In genomic region chr11:59838426-59838825, GRCm38 (mm10) we compare ENCODE assay signal across 8 mouse cellular contexts. TPM values are rescaled to one million over a fixed set of nuclear protein-coding genes. Genes with fewer than 3 reads are reported as not detected.
DNase-seq lines count a peak whose midpoint lies in the region; ATAC-seq and TF ChIP-seq lines count a peak whose summit lies in the region.

No protein-coding gene starts in this region.

- DNase-seq in heart, postnatal 0 days (ENCODE audit: low spot score) = no peak
- DNase-seq in heart, postnatal 25 days (ENCODE audit: low spot score) = no peak
- peak; percentile 30 for DNase-seq in MN1 (ENCODE audit: low spot score)
- no peak for DNase-seq in midbrain, embryonic 11.5 days (ENCODE audit: low spot score, missing footprints)
- no peak for DNase-seq in layer of hippocampus, adult 18-20 months (ENCODE audit: low spot score in 2 of 2)
- no peak for DNase-seq in spleen, adult 18-20 months
- no peak for DNase-seq in cerebellum, postnatal 14 days

- 54% methylated on average over 4 of the region's 4 CpGs for WGBS in heart, postnatal 0 days
- 67% methylated on average over 4 of the region's 4 CpGs for WGBS in hindbrain, embryonic 12.5 days
- WGBS in midbrain, embryonic 11.5 days = 76% methylated on average over 4 of the region's 4 CpGs

- H3K27me3 ChIP-seq in heart, postnatal 0 days (ENCODE audit: control insufficient read depth, insufficient read depth, low read length) = no peaks in the 10 kb centered on the region
- no peaks in the 10 kb centered on the region for H3K27me3 ChIP-seq in hindbrain, embryonic 12.5 days
- no peaks in the 10 kb centered on the region for H3K27me3 ChIP-seq in midbrain, embryonic 11.5 days (ENCODE audit: control insufficient read depth, insufficient read depth, low read length)

- H3K9ac ChIP-seq in heart, postnatal 0 days (replicated peaks; ENCODE audit: low read depth, low read length) = no peak overlapping the region
- H3K9ac ChIP-seq in hindbrain, embryonic 12.5 days = peak overlapping the region; percentile 91
- H3K9ac ChIP-seq in midbrain, embryonic 11.5 days (ENCODE audit: low read length) = peak overlapping the region; percentile 94

- peaks cover 39% of the 10 kb centered on the region for H3K36me3 ChIP-seq in heart, postnatal 0 days (replicated peaks; ENCODE audit: control insufficient read depth, insufficient read depth, low read length)
- peaks cover 25% of the 10 kb centered on the region for H3K36me3 ChIP-seq in hindbrain, embryonic 12.5 days
- H3K36me3 ChIP-seq in midbrain, embryonic 11.5 days (ENCODE audit: control insufficient read depth, insufficient read depth, low read length) = peaks cover 2% of the 10 kb centered on the region; the same call in 1 of the 2 replicates

- no peak for ATAC-seq in heart, postnatal 0 days (ENCODE audit: insufficient read depth, low read depth)
- no peak for ATAC-seq in hindbrain, embryonic 12.5 days (ENCODE audit: low FRiP score)
- ATAC-seq in midbrain, embryonic 11.5 days (ENCODE audit: low FRiP score) = no peak

- peaks cover 20% of the 10 kb centered on the region for H3K4me1 ChIP-seq in heart, postnatal 0 days (ENCODE audit: control insufficient read depth, insufficient read depth)
- peaks cover 16% of the 10 kb centered on the region for H3K4me1 ChIP-seq in hindbrain, embryonic 12.5 days
- H3K4me1 ChIP-seq in midbrain, embryonic 11.5 days (ENCODE audit: control insufficient read depth, insufficient read depth, low read length) = peaks cover 15% of the 10 kb centered on the region

- no peak for TF ChIP-seq CTCF in heart, postnatal 0 days (IDR thresholded peaks at IDR 0.05; ENCODE audit: low read depth)

- no peak overlapping the region for H3K27ac ChIP-seq in heart, postnatal 0 days (ENCODE audit: low read depth)
- H3K27ac ChIP-seq in hindbrain, embryonic 12.5 days = no peak overlapping the region
- H3K27ac ChIP-seq in midbrain, embryonic 11.5 days (ENCODE audit: low read depth, low read length) = no peak overlapping the region

- intact Hi-C loops in heart, postnatal 25 days (cut with DNase I) = no loop called here

- H3K9me3 ChIP-seq in heart, postnatal 0 days (replicated peaks; ENCODE audit: control insufficient read depth, low read length) = no peaks in the 10 kb centered on the region
- no peaks in the 10 kb centered on the region for H3K9me3 ChIP-seq in hindbrain, embryonic 12.5 days (replicated peaks)
- no peaks in the 10 kb centered on the region for H3K9me3 ChIP-seq in midbrain, embryonic 11.5 days (ENCODE audit: control insufficient read depth, low read length)

- H3K4me3 ChIP-seq in heart, postnatal 0 days (ENCODE audit: low read depth, low read length) = peak overlapping the region; percentile 73
- peak overlapping the region; percentile 89 for H3K4me3 ChIP-seq in hindbrain, embryonic 12.5 days
- peak overlapping the region; percentile 91 for H3K4me3 ChIP-seq in midbrain, embryonic 11.5 days (ENCODE audit: low read depth, low read length)

- H3K4me2 ChIP-seq in heart, postnatal 0 days (ENCODE audit: low read depth, low read length) = peak overlapping the region; percentile 74
- peak overlapping the region; percentile 59 for H3K4me2 ChIP-seq in hindbrain, embryonic 12.5 days (replicated peaks)
- peak overlapping the region; percentile 58 for H3K4me2 ChIP-seq in midbrain, embryonic 11.5 days

- no peak for TF ChIP-seq EP300 in heart, postnatal 0 days (IDR thresholded peaks at IDR 0.05; ENCODE audit: low read depth)

RNA-seq across cellular contexts. Expression of gene Nt5m, which starts 0.8 kb away (rescaled TPM):
- total RNA-seq in heart, postnatal 0 days (2014; rRNA removed; ENCODE audit: low replicate concordance) = 59.6 and 63.1 TPM in 2 replicates
- polyA plus RNA-seq in heart, postnatal 0 days (2015; fragmentation: Nextera tagmentation; extraction: Ambion mirVana) = 42.3 and 42.8 TPM in 2 replicates
- total RNA-seq in heart, postnatal 25 days (2021) = 10 to 100 TPM; 26.0 to 30.8 TPM
- 44.1 and 47.7 TPM in 2 replicates for polyA plus RNA-seq in hindbrain, embryonic 12.5 days (2016; fragmentation: Nextera tagmentation; extraction: Ambion mirVana)
- polyA plus RNA-seq in midbrain, embryonic 11.5 days (2014; fragmentation: Nextera tagmentation; extraction: Ambion mirVana) = 38.8 and 40.4 TPM in 2 replicates
- total RNA-seq in layer of hippocampus, adult 18-20 months (2021) = 10 to 100 TPM; 55.6 to 56.0 TPM

RNA-seq across cellular contexts. Expression of gene Cops3, which starts 1.2 kb away (rescaled TPM):
- 131 and 159 TPM in 2 replicates for total RNA-seq in heart, postnatal 0 days (2014; rRNA removed; ENCODE audit: low replicate concordance)
- polyA plus RNA-seq in heart, postnatal 0 days (2015; fragmentation: Nextera tagmentation; extraction: Ambion mirVana) = 114 and 119 TPM in 2 replicates
- total RNA-seq in heart, postnatal 25 days (2021) = 10 to 100 TPM; 70.2 to 75.0 TPM
- 205 and 207 TPM in 2 replicates for polyA plus RNA-seq in hindbrain, embryonic 12.5 days (2016; fragmentation: Nextera tagmentation; extraction: Ambion mirVana)
- 252 and 256 TPM in 2 replicates for polyA plus RNA-seq in midbrain, embryonic 11.5 days (2014; fragmentation: Nextera tagmentation; extraction: Ambion mirVana)
- total RNA-seq in layer of hippocampus, adult 18-20 months (2021) = 10 to 100 TPM; 72.0 to 73.3 TPM

RNA-seq across cellular contexts. Expression of gene Flcn, which starts 28.6 kb away (rescaled TPM):
- total RNA-seq in heart, postnatal 0 days (2014; rRNA removed; ENCODE audit: low replicate concordance) = 38.2 and 46.9 TPM in 2 replicates
- 43.0 and 43.3 TPM in 2 replicates for polyA plus RNA-seq in heart, postnatal 0 days (2015; fragmentation: Nextera tagmentation; extraction: Ambion mirVana)
- 10 to 100 TPM; 43.0 to 44.1 TPM for total RNA-seq in heart, postnatal 25 days (2021)
- polyA plus RNA-seq in hindbrain, embryonic 12.5 days (2016; fragmentation: Nextera tagmentation; extraction: Ambion mirVana) = 34.1 and 36.2 TPM in 2 replicates
- polyA plus RNA-seq in midbrain, embryonic 11.5 days (2014; fragmentation: Nextera tagmentation; extraction: Ambion mirVana) = 27.4 and 28.2 TPM in 2 replicates
- 10 to 100 TPM; 51.5 to 51.8 TPM for total RNA-seq in layer of hippocampus, adult 18-20 months (2021)

RNA-seq across cellular contexts. Expression of gene Pld6, which starts 51.0 kb away (rescaled TPM):
- not detected in 2 replicates for total RNA-seq in heart, postnatal 0 days (2014; rRNA removed; ENCODE audit: low replicate concordance)
- polyA plus RNA-seq in heart, postnatal 0 days (2015; fragmentation: Nextera tagmentation; extraction: Ambion mirVana) = 3.3 and 3.4 TPM in 2 replicates
- total RNA-seq in heart, postnatal 25 days (2021) = under 1 TPM; 0.18 to 0.42 TPM
- polyA plus RNA-seq in hindbrain, embryonic 12.5 days (2016; fragmentation: Nextera tagmentation; extraction: Ambion mirVana) = 1.2 and 1.5 TPM in 2 replicates
- polyA plus RNA-seq in midbrain, embryonic 11.5 days (2014; fragmentation: Nextera tagmentation; extraction: Ambion mirVana) = 0.36 and 0.79 TPM in 2 replicates
- total RNA-seq in layer of hippocampus, adult 18-20 months (2021) = under 1 TPM; 0.35 to 0.61 TPM
